Mouse (Mus musculus): ENCODE data around the gene Nit2.

- TF ChIP-seq GATA1 (IDR thresholded peaks at IDR 0.05; ENCODE audit: low read length) (no peak), TAL1 (IDR thresholded peaks at IDR 0.05; ENCODE audit: low read length) (no peak)
Observed at GRCm38 (mm10) chr16:57211037-57211436, 43.9 kb upstream of the Nit2 start.

Data from erythroblast, embryonic 14.5 days (primary cell).